Mouse (Mus musculus) lung, adult 2 months (tissue): ENCODE data around the gene Qrich2.

ENCODE experiments used
- CTCF ChIP-seq: fragments of 200-500 bp; IDR thresholded peaks from 2 replicates; pipeline ENCODE4 v1.5.1; 2011; ENCODE audit warnings: mild to moderate bottlenecking, low read length, control low read depth; ENCODE audit not compliant: insufficient read depth
- POLR2A ChIP-seq: fragments of 200-500 bp; IDR thresholded peaks from 2 replicates; pipeline ENCODE4 v1.6.1; 2011; ENCODE audit warnings: low read depth, mild to moderate bottlenecking, control low read depth, low read length, borderline replicate concordance; ENCODE audit errors: extremely low read depth

GRCm38 (mm10) chr11:116498596-116498995 lies 32.6 kb upstream of the Qrich2 start:
- no peak for TF ChIP-seq CTCF
- no peak for TF ChIP-seq POLR2A
